Mouse (Mus musculus) midbrain, embryonic 11.5 days (tissue): ENCODE data around the gene Cdca3. TPM values are rescaled to one million over a fixed set of nuclear protein-coding genes. Genes with fewer than 3 reads are reported as not detected.
A peak's percentile ranks its signal among the peaks of the same experiment; 100 is the strongest.

ENCODE experiments used
- ATAC-seq: fragments of 200-750 bp; cut with Nextera tagmentation; 2 replicates; pipeline ENCODE4 v1.8.0; 2017; ENCODE audit warnings: moderate TSS enrichment, moderate library complexity; ENCODE audit not compliant: low FRiP score
- DNase-seq: peaks from one replicate; pipeline ENCODE4 v3.0.0; 2015; ENCODE audit warnings: low spot score; ENCODE audit errors: missing footprints
- H3K27ac ChIP-seq: fragments of 300-500 bp; sonication (generic); 2 replicates; pipeline ENCODE4 v1.5.1; 2014; ENCODE audit warnings: low read depth, low read length
- H3K27me3 ChIP-seq: fragments of 300-500 bp; sonication (generic); 2 replicates; pipeline ENCODE4 v1.6.1; 2014; ENCODE audit warnings: mild to moderate bottlenecking, low read length, moderate library complexity, mixed read lengths; ENCODE audit not compliant: control insufficient read depth, insufficient read depth
- H3K36me3 ChIP-seq: fragments of 300-500 bp; sonication (generic); 2 replicates; pipeline ENCODE4 v1.6.1; 2014; ENCODE audit warnings: mild to moderate bottlenecking, low read length, moderate library complexity, mixed read lengths; ENCODE audit not compliant: control insufficient read depth, insufficient read depth
- H3K4me1 ChIP-seq: fragments of 300-500 bp; sonication (generic); 2 replicates; pipeline ENCODE4 v1.6.1; 2014; ENCODE audit warnings: low read length; ENCODE audit not compliant: control insufficient read depth, insufficient read depth
- H3K4me2 ChIP-seq: fragments of 300-500 bp; sonication (generic); 2 replicates; pipeline ENCODE4 v1.6.1; 2014; ENCODE audit warnings: mild to moderate bottlenecking, moderate library complexity
- H3K4me3 ChIP-seq: fragments of 300-500 bp; sonication (generic); 2 replicates; pipeline ENCODE4 v1.5.1; 2014; ENCODE audit warnings: low read depth, low read length
- H3K9ac ChIP-seq: fragments of 300-500 bp; sonication (generic); 2 replicates; pipeline ENCODE4 v1.6.1; 2014; ENCODE audit warnings: low read length
- H3K9me3 ChIP-seq: fragments of 300-500 bp; sonication (generic); 2 replicates; pipeline ENCODE4 v1.6.1; 2016; ENCODE audit warnings: low read length; ENCODE audit not compliant: control insufficient read depth
- WGBS: fragments of 180-500 bp; shearing (Covaris S2); extraction: QIAGEN DNeasy Blood & Tissue Kit; methylation state at CpG from one replicate; pipeline ENCODE4 v1.1.7; 2014; 5-methylcytosine and 5-hydroxymethylcytosine counted together
- polyA plus RNA-seq: library from polyadenylated mRNA; unstranded; fragments of >200 nt; fragmentation: Nextera tagmentation; extraction: Ambion mirVana; gene quantifications from 2 replicates; pipeline ENCODE4 v1.2.1, GENCODE M21; 2014

The Cdca3 gene
- polyA plus RNA-seq, 1 experiment from 2014 or later: 244 TPM

DNA sequence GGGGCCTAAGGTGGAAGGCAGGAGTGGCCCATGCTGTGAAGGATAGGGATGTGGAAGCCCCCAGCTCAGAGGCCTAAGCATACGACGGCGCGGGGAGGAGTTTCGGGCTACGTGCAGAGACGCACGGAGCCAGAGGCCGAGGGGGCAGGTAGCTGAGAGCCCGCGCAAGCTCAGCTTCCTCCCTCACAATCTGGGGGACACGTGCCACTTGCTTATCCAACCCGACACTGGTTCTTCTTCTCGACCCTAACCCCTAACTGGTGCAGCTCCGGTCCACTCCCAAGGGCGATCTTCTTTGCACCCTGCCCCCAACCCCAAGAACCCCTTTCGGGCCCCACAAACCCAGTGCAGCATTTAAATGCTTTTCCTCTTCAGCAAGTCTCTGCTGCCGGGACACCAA lies 15.9 kb upstream of the Cdca3 start:
- DNase-seq (peak; percentile 97), ATAC-seq (peak; percentile 64)
- H3K4me1 ChIP-seq: peaks cover 27% of the 10 kb centered on the region
- H3K27me3 ChIP-seq: no peaks in the 10 kb centered on the region
- 0% methylated on average over 18 of the region's 18 CpGs for WGBS
- H3K4me3 ChIP-seq: peak overlapping the region; percentile 76
- no peaks in the 10 kb centered on the region for H3K9me3 ChIP-seq
- peak overlapping the region; percentile 84 for H3K4me2 ChIP-seq
- H3K9ac ChIP-seq: peak overlapping the region; percentile 84
- H3K27ac ChIP-seq: peak overlapping the region; percentile 67
- peaks cover 23% of the 10 kb centered on the region for H3K36me3 ChIP-seq

- peak within 1 kb of the TSS; percentile 84 for H3K4me2 ChIP-seq
- ATAC-seq (peak; percentile 85), DNase-seq (peak; percentile 97)
- WGBS: under 1% methylated on average over 22 of the region's 22 CpGs
- peaks cover 27% of the 10 kb centered on the region for H3K4me1 ChIP-seq
- H3K9me3 ChIP-seq: no peaks in the 10 kb centered on the region
- peak within 1 kb of the TSS; percentile 84 for H3K9ac ChIP-seq
- peak within 1 kb of the TSS; percentile 76 for H3K4me3 ChIP-seq
- peak within 1 kb of the TSS; percentile 67 for H3K27ac ChIP-seq
- no peaks in the 10 kb centered on the region for H3K27me3 ChIP-seq
- peaks cover 23% of the 10 kb centered on the region for H3K36me3 ChIP-seq
Measured at GRCm38 (mm10) chr6:124813933-124814332, 15.4 kb upstream of the Cdca3 start, which contains the start of gene Tpi1. Gene Tpi1 (minus strand): TSS chr6:124814296.

DNA sequence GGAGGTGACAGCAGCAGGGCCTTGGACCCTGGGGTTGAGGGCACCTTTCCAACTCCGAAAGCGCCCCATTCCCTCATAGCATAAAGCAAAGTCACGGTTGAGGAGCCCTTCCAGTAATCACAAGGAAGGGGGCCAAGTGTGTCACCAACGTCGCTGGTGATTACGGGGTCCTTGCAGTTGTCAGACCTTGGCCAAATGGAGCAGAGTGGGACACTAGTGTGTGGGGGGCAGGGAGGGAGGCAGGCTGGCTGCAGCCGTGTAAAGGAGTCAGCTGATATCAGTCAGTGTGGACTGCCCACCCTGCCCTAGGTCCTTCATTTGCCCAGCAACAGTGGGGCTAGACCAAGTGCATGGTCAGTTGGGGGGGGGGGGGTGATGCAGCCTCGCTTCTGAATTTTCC lies 14.9 kb upstream of the Cdca3 start:
- Histone ChIP-seq H3K27ac (no peak overlapping the region), H3K36me3 (peaks cover 27% of the 10 kb centered on the region), H3K9ac (no peak overlapping the region), H3K4me2 (peak overlapping the region; percentile 84), H3K4me1 (peaks cover 22% of the 10 kb centered on the region), H3K27me3 (no peaks in the 10 kb centered on the region), H3K9me3 (no peaks in the 10 kb centered on the region), H3K4me3 (peak overlapping the region; percentile 76; the same call in 1 of the 2 replicates)
- peak; percentile 45 for ATAC-seq
- no peak for DNase-seq
- 49% methylated on average over 8 of the region's 8 CpGs for WGBS

- Histone ChIP-seq H3K4me2 (no peak overlapping the region), H3K4me1 (peaks cover 16% of the 10 kb centered on the region), H3K9ac (no peak overlapping the region), H3K27me3 (no peaks in the 10 kb centered on the region), H3K27ac (no peak overlapping the region), H3K4me3 (no peak overlapping the region), H3K36me3 (peaks cover 34% of the 10 kb centered on the region), H3K9me3 (no peaks in the 10 kb centered on the region)
- DNase-seq: peak; percentile 72
- no peak for ATAC-seq
- 73% methylated on average over 9 of the region's 9 CpGs for WGBS
Measured at GRCm38 (mm10) chr6:124814858-124815774, 14.2 kb upstream of the Cdca3 start.

DNA sequence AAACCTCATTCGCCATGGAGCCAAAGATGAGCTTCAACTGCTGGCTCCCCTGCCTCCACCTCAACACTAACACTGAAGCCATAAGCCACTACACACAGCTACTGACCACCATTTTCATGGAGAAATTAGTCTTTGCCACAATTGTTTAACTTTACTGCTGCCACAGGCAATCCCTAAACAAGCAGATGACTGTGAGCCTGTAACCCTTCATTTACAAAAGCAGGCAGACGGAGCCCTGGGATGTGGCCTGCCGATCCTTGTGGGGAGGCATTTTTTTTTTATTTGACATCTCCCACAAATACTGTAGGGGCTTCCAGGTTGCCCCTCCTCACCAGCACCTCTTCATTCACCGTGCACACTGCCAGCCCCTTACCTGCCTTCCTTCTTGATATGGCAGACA lies 12.7 kb upstream of the Cdca3 start:
- Histone ChIP-seq H3K27ac (no peak overlapping the region), H3K4me3 (no peak overlapping the region), H3K4me1 (peaks cover 13% of the 10 kb centered on the region), H3K9me3 (no peaks in the 10 kb centered on the region), H3K36me3 (peaks cover 42% of the 10 kb centered on the region), H3K4me2 (no peak overlapping the region), H3K9ac (no peak overlapping the region), H3K27me3 (no peaks in the 10 kb centered on the region)
- WGBS: 93% methylated on average over 4 of the region's 4 CpGs
- ATAC-seq (no peak), DNase-seq (peak; percentile 51)

DNA sequence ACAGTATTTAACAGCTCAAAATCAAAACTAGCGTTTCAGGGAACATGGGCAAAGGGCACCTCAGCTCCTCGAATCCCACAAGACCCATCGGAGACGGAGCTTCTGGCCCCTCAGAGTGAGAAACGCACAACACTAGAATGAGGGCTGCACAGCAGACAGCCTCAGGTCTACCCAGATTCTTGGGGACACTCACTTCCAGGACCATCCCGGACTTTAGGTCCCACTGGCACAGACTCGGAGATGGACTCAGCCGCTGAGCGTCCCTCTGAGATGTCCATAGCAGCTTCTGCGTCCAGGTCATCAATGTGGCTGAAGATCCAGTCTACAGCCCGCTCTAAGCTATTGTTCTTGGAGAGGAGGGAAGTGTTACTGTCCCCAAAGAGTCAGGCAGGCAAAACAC lies 12.2 kb upstream of the Cdca3 start:
- 96% methylated on average over 11 of the region's 11 CpGs for WGBS
- H3K9me3 ChIP-seq: no peaks in the 10 kb centered on the region

DNA sequence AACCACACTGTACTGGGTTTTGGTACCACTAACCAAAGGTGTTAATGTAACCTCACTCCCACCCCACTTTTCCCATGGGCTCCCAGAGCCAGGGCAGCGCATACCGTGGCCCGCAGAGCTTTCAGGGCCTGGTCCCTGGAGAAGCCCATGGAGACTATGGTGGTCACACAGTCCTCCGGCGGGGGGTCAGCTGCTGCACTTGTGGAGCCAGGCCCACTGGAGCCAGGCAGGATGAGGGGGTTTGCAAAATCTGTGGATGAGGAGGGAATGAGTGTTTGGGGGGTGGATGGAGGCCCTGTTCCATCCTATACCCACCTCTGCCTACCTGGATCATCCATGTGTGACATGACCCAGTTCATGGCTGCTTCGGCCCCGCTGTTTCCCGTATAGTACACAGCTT lies 11.8 kb upstream of the Cdca3 start:
- peaks cover 9% of the 10 kb centered on the region for H3K4me1 ChIP-seq
- H3K4me3 ChIP-seq: no peak overlapping the region
- H3K9ac ChIP-seq: no peak overlapping the region
- DNase-seq: peak; percentile 77
- H3K27ac ChIP-seq: no peak overlapping the region
- 95% methylated on average over 8 of the region's 8 CpGs for WGBS
- no peak overlapping the region for H3K4me2 ChIP-seq
- no peak for ATAC-seq
- no peaks in the 10 kb centered on the region for H3K27me3 ChIP-seq
- no peaks in the 10 kb centered on the region for H3K9me3 ChIP-seq
- peaks cover 39% of the 10 kb centered on the region for H3K36me3 ChIP-seq

More for the DNA sequence above, 12.2 kb upstream of the Cdca3 start:
- H3K27ac ChIP-seq: no peak overlapping the region
- ATAC-seq (no peak), DNase-seq (peak; percentile 47)
- H3K4me1 ChIP-seq: peaks cover 13% of the 10 kb centered on the region
- H3K4me3 ChIP-seq: no peak overlapping the region
- H3K4me2 ChIP-seq: no peak overlapping the region
- no peaks in the 10 kb centered on the region for H3K27me3 ChIP-seq
- no peak overlapping the region for H3K9ac ChIP-seq
- H3K36me3 ChIP-seq: peaks cover 41% of the 10 kb centered on the region

DNA sequence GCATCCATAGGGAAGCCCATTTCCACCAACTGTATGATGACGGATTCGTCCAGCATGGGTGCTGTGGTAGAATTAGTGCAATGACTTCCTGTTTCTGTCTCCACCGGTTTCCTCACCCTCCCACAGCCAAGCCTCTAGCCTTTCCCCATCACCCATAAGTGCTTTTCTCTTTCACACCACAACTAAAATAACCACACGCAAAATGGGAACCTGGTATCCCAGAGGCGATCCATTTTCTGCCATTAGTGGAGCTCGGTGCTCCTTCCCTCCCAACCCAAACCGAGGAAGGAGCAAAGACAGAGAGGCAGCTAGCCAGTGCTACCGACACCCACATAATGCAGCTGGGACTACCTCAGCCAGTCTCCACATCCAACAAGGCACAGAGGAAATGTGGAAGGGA lies 11.4 kb upstream of the Cdca3 start:
- DNase-seq: peak; percentile 56
- Histone ChIP-seq H3K27ac (no peak overlapping the region), H3K36me3 (peaks cover 39% of the 10 kb centered on the region), H3K4me1 (peaks cover 5% of the 10 kb centered on the region), H3K27me3 (no peaks in the 10 kb centered on the region), H3K4me3 (no peak overlapping the region), H3K9me3 (no peaks in the 10 kb centered on the region), H3K4me2 (no peak overlapping the region), H3K9ac (no peak overlapping the region)
- 94% methylated on average over 8 of the region's 8 CpGs for WGBS
- no peak for ATAC-seq

GRCm38 (mm10) chr6:124820891-124821290 lies 8.5 kb upstream of the Cdca3 start:
- Histone ChIP-seq H3K36me3 (peaks cover 53% of the 10 kb centered on the region), H3K9ac (no peak overlapping the region), H3K27ac (no peak overlapping the region), H3K4me1 (no peaks in the 10 kb centered on the region), H3K4me3 (no peak overlapping the region), H3K9me3 (no peaks in the 10 kb centered on the region), H3K27me3 (no peaks in the 10 kb centered on the region), H3K4me2 (no peak overlapping the region)
- DNase-seq: peak; percentile 71
- WGBS: 92% methylated on average over 5 of the region's 5 CpGs
- ATAC-seq: no peak
